33 mouse cellular contexts compared by ENCODE assay signal in the genomic region with DNA sequence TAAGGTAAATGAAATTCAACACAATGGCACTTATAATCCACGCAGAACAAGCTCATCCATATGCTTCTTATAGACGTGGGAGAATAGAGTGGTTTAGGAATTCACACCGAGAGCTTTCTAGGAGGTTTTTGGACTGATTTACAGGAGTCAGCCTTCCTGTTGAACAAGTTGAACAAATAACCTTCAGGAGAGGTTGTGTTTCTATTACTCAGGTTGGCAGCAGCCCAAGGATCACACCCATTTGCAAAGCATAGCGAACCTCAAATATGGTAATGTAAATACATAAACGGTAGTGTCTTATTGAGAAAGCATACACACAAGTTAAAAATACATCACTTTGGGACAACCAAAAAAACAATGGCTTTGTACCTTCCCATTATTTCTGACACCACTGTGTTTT. TPM values are rescaled to one million over a fixed set of nuclear protein-coding genes. Genes with fewer than 3 reads are reported as not detected.
DNase-seq lines count a peak whose midpoint lies in the region; ATAC-seq and TF ChIP-seq lines count a peak whose summit lies in the region.
"Had no signal": no experiment of that assay in that cellular context is flagged by ENCODE, and none has a peak within 500 bp of the region (broad histone marks: within the 10 kb centered on the region; RNA-seq: fewer than 3 reads in every experiment).

No protein-coding gene starts in this region.

- H3K36me3 ChIP-seq in lung, embryonic 14.5 days (ENCODE audit: insufficient read depth) = no peaks in the 10 kb centered on the region
- H3K36me3 ChIP-seq: embryonic facial prominence, embryonic 13.5 days; forebrain, embryonic 12.5 days; heart, embryonic 10.5 days; heart, embryonic 15.5 days; intestine, embryonic 15.5 days; liver, embryonic 15.5 days; midbrain, embryonic 10.5 days; midbrain, embryonic 15.5 days had no signal

- no peak overlapping the region for H3K4me2 ChIP-seq in lung, embryonic 14.5 days
- H3K4me2 ChIP-seq: embryonic facial prominence, embryonic 13.5 days; forebrain, embryonic 12.5 days; heart, embryonic 15.5 days; intestine, embryonic 15.5 days; liver, embryonic 15.5 days; midbrain, embryonic 15.5 days had no signal

- no peaks in the 10 kb centered on the region for H3K27me3 ChIP-seq in lung, embryonic 14.5 days (ENCODE audit: insufficient read depth, low read length)
- H3K27me3 ChIP-seq: intestine, embryonic 15.5 days; midbrain, embryonic 15.5 days had no signal

- H3K27ac ChIP-seq in lung, embryonic 14.5 days (ENCODE audit: low read depth) = no peak overlapping the region
- H3K27ac ChIP-seq: embryonic facial prominence, embryonic 13.5 days; forebrain, embryonic 12.5 days; heart, embryonic 10.5 days; heart, embryonic 15.5 days; hindbrain, postnatal 0 days; intestine, embryonic 15.5 days; liver, embryonic 15.5 days; midbrain, embryonic 10.5 days; midbrain, embryonic 15.5 days had no signal

- DNase-seq in lung, embryonic 14.5 days = peak; percentile 53
- no peak for DNase-seq in lung, postnatal 4 days
- DNase-seq in brain, adult 2 months (ENCODE audit: low read depth, low spot score) = peak; percentile 35
- peak; percentile 57 for DNase-seq in large intestine, adult 2 months (ENCODE audit: low read depth, low spot score)
- DNase-seq in lung, postnatal 25 days (ENCODE audit: low spot score) = peak; percentile 7
- DNase-seq in adrenal gland, adult (ENCODE audit: inconsistent age in 2 of 2, low spot score in 1 of 2) = no peak
- no peak for DNase-seq in c-Kit-positive CD71-positive TER-119-positive erythroid progenitor cells, embryonic 14.5 days (ENCODE audit: low spot score)
- no peak for DNase-seq in yolk sac, embryonic 10.5 days (ENCODE audit: low spot score)
- DNase-seq: adrenal gland, adult 8-10 months; B cell, adult 2 months; cerebellum, adult 11-12 months; cerebellum, adult 9-11 months; embryo, embryonic 11 days; forebrain, postnatal 0 days; gastrocnemius, postnatal 14 days; heart, adult 11 months; kidney, adult 2 months; kidney, postnatal 36 days; right cerebral cortex, postnatal 25 days; thymus, adult 18-20 months; thymus, postnatal 25 days had no signal

- TF ChIP-seq CTCF in lung, embryonic 14.5 days (IDR thresholded peaks at IDR 0.05; ENCODE audit: low read depth) = no peak

- no peak for ATAC-seq in lung, embryonic 14.5 days (ENCODE audit: insufficient read depth)
- ATAC-seq: activated CD4-positive, CD25-positive, alpha-beta regulatory T cell, adult 4 months; forebrain, postnatal 0 days; hindbrain, postnatal 0 days; intestine, embryonic 15.5 days; midbrain, embryonic 15.5 days had no signal

- H3K4me1 ChIP-seq in lung, embryonic 14.5 days (ENCODE audit: insufficient read depth) = peaks cover 8% of the 10 kb centered on the region
- H3K4me1 ChIP-seq: liver, embryonic 15.5 days had no signal

- no peak overlapping the region for H3K4me3 ChIP-seq in lung, embryonic 14.5 days (ENCODE audit: low read depth, low read length)
- H3K4me3 ChIP-seq: embryonic facial prominence, embryonic 13.5 days; erythroblast, embryonic 14.5 days; forebrain, embryonic 12.5 days; heart, embryonic 10.5 days; heart, embryonic 15.5 days; intestine, embryonic 15.5 days; liver, embryonic 15.5 days; midbrain, embryonic 10.5 days; midbrain, embryonic 15.5 days had no signal

- no peaks in the 10 kb centered on the region for H3K9me3 ChIP-seq in lung, embryonic 14.5 days (ENCODE audit: low read depth, low read length)
- H3K9me3 ChIP-seq: embryonic facial prominence, embryonic 13.5 days; forebrain, embryonic 12.5 days; heart, embryonic 10.5 days; heart, embryonic 15.5 days; intestine, embryonic 15.5 days; liver, embryonic 15.5 days; midbrain, embryonic 10.5 days; midbrain, embryonic 15.5 days had no signal

- 44% methylated on average over 5 of the region's 5 CpGs for WGBS in lung, embryonic 14.5 days
- WGBS in large intestine, adult 2 months = 22% methylated on average over 5 of the region's 5 CpGs

- no peak overlapping the region for H3K9ac ChIP-seq in lung, embryonic 14.5 days
- H3K9ac ChIP-seq: embryonic facial prominence, embryonic 13.5 days; forebrain, embryonic 12.5 days; forebrain, postnatal 0 days; heart, embryonic 15.5 days; intestine, embryonic 15.5 days; liver, embryonic 15.5 days; midbrain, embryonic 15.5 days had no signal

RNA-seq across cellular contexts. Expression of gene Rims1, which starts 5.5 kb away (rescaled TPM):
- 3.3 and 3.4 TPM in 2 replicates for polyA plus RNA-seq in lung, embryonic 14.5 days (2014; fragmentation: Nextera tagmentation; extraction: Ambion mirVana)
- 3.6 and 3.7 TPM in 2 replicates for polyA plus RNA-seq in large intestine, adult 2 months (2012; rRNA removed)
- polyA plus RNA-seq: activated CD4-positive, CD25-positive, alpha-beta regulatory T cell, adult 4 months; erythroblast, embryonic 14.5 days; liver, adult 2 months had no signal

Comparison
In these comparisons a context has a peak if more than half of its experiments do, and no peak if none do; other contexts are left out.
1. DNase-seq: peak in lung, embryonic 14.5 days (single experiment), brain, adult 2 months (single experiment), large intestine, adult 2 months (single experiment) and lung, postnatal 25 days (single experiment); none in lung, postnatal 4 days (0 of 2), adrenal gland, adult (0 of 2), c-Kit-positive CD71-positive TER-119-positive erythroid progenitor cells, embryonic 14.5 days (single experiment) and yolk sac, embryonic 10.5 days (single experiment).